Mouse (Mus musculus): ENCODE results near the gene Galnt5. TPM values are rescaled to one million over a fixed set of nuclear protein-coding genes. Genes with fewer than 3 reads are reported as not detected.

The Galnt5 gene
- total RNA-seq (2018; cell fraction: chromatin; rRNA removed): under 1 TPM in 1 of 26 experiments, not detected in 25; 0.19 TPM
- not detected for total RNA-seq (2018; cell fraction: cytosol; rRNA removed)
- not detected for total RNA-seq (2018; cell fraction: nucleus; rRNA removed)
- polyA plus RNA-seq (2018): not detected in 3 replicates

DNA sequence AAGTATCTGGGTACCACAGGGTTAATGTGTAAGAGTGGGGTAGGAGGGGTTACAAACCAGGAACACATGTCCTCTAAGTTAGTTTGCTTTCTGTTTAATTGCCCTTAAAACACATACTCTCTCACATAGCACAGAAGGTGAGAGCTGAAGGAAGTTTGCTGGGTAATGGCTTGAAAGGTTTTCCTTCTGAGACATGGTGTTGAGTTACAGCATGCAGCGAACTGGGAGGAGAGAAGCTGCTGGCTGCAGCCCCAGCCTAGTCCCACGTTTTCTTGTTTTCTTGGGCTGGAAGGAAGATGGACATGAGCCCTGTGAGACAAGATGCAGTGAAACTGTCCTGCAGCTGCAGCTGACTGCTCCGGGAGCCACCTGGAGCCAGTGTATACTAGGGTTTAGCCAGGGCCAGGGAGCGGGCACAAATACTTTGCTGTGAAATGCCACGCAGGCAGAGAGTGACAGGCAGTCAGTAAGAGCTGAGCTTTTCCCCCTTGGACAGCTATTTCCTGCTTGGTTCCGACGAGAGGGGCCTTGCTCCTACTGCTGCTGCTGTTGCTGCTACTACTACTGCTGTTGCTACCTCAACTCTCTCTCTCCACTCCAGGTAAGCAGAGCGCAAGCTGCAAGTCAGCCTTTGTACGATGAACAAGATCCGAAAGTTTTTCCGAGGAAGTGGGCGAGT is at the start of gene Galnt5:
Gene Galnt5 (plus strand): TSS at position 133 of the 679 bp plus-strand sequence.
- Histone ChIP-seq H3K36me3 (ENCODE audit: inconsistent target) (no peaks in the 10 kb centered on the region), H3K79me2 (ENCODE audit: inconsistent target) (no peaks in the 10 kb centered on the region)
- WGBS (ENCODE audit: missing documents): 19% methylated on average over 12 of the region's 12 CpGs

DNA sequence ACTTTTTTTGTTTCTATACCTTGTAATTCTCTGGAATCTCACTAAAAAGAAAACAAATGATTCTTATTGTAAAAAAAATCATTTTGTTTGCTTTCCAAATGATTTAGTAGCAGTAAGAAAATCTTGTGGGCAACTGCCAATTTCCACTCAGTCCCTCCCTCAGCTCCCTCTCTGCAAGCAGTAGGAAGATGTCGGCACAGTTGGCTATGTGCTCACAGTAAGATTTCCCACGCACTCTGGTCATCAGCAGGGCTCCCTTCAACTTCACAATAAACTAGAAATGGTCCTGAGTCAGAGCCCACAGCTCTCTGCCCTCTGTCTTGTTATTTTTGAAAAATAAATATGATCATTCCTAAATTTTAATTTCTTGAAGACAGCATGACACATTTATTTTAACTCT is 46.1 kb upstream of the Galnt5 start:
- H3K4me3 ChIP-seq (ENCODE audit: inconsistent target): no peak overlapping the region
- H3K79me2 ChIP-seq (ENCODE audit: inconsistent target): no peaks in the 10 kb centered on the region
- no peak overlapping the region for H3K27ac ChIP-seq
- H3K36me3 ChIP-seq (ENCODE audit: inconsistent target): no peaks in the 10 kb centered on the region
- 68% methylated on average over 2 of the region's 2 CpGs for WGBS (ENCODE audit: missing documents)

More for the DNA sequence above, at the start of gene Galnt5:
- H3K4me3 ChIP-seq (ENCODE audit: inconsistent target): no peak within 1 kb of the TSS
- H3K27ac ChIP-seq: no peak within 1 kb of the TSS

DNA sequence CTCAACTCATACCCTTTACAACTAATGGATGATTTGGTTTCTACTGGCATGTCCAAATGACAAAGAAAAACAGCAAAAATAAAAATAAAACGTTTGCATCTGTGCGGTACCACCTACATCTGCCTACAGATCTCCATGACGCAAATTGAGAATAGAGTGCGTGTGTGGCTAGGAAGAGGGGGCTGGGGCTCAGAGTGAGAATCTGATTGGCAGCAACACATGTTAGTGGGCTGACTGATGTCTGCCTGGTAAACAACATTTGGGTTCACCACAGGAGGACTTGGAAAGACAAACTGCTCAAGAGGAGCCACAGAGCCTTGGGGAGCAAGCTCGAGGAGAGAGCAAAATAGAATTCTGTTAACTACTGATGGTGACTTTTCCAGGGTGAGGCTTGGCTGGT is 36.9 kb upstream of the Galnt5 start:
- H3K36me3 ChIP-seq (ENCODE audit: inconsistent target): no peaks in the 10 kb centered on the region
- WGBS (ENCODE audit: missing documents): 84% methylated on average over 5 of the region's 5 CpGs
- H3K27ac ChIP-seq: no peak overlapping the region
- no peaks in the 10 kb centered on the region for H3K79me2 ChIP-seq (ENCODE audit: inconsistent target)
- no peak overlapping the region for H3K4me3 ChIP-seq (ENCODE audit: inconsistent target)

DNA sequence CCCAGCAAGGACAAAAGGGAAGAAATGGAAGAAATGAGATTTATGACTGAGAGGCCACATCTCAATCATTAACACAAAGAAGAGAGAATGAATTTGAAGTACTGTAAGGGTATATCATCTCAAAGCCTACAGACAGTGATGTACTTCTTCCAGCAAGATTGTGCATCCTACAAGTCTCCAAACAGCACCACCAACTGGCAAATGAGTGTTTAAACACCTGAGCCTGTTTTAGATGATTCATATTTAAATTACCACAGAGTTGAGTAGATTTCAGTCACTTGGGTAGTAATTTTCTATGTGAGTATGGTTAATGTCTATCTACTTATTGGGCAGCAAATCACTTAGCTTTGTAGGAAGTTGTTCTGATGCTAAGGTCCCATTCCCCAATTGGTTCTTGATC is 15.4 kb upstream of the Galnt5 start:
- no peak overlapping the region for H3K4me3 ChIP-seq (ENCODE audit: inconsistent target)
- no peaks in the 10 kb centered on the region for H3K36me3 ChIP-seq (ENCODE audit: inconsistent target)
- no peak overlapping the region for H3K27ac ChIP-seq
- no peaks in the 10 kb centered on the region for H3K79me2 ChIP-seq (ENCODE audit: inconsistent target)

DNA sequence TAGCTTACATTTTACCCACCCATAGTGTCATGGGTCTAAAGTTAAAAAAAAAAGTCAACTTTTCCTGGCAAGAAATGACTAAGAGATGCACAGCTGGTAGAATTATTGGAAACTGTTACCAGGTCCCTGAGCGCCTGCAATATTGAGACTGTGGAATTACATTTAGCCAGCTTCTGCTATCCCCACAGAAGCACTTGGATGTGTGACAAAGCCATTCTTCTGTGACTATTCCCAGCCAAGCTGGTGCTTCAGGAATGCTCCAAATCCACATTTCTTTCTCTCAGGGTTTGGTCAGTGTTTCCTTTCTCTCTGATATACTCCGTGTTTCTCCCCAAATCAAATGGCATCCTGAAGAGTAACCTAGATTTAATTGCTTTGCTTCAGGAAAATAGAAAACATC is 6.6 kb upstream of the Galnt5 start:
- 92% methylated on average over 2 of the region's 2 CpGs for WGBS (ENCODE audit: missing documents)
- no peak overlapping the region for H3K27ac ChIP-seq
- no peak overlapping the region for H3K4me3 ChIP-seq (ENCODE audit: inconsistent target)
- no peaks in the 10 kb centered on the region for H3K36me3 ChIP-seq (ENCODE audit: inconsistent target)
- H3K79me2 ChIP-seq (ENCODE audit: inconsistent target): no peaks in the 10 kb centered on the region

DNA sequence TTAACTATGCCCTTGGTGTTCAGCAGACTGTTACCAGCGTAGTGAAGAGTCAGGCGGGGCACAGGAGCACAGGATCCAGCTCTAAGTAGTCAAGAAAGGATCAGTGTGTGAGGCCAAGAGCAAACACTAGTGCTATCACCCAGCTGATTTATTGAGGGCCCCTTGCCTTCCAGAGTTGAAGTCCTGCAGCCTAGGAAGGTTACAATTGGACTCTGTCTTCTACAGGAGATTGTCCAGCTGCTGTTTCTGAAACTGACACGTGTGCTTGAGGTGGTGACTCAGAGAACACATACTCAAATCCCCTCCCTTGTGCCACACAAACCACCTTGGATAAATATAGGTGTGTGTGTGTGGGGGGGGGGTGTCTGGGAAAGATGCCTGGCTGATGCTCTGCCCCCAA is 3.8 kb downstream of the Galnt5 start:
- Histone ChIP-seq H3K4me3 (ENCODE audit: inconsistent target) (no peak overlapping the region), H3K79me2 (ENCODE audit: inconsistent target) (no peaks in the 10 kb centered on the region), H3K36me3 (ENCODE audit: inconsistent target) (no peaks in the 10 kb centered on the region), H3K27ac (no peak overlapping the region)
- WGBS (ENCODE audit: missing documents): 67% methylated on average over 3 of the region's 3 CpGs

DNA sequence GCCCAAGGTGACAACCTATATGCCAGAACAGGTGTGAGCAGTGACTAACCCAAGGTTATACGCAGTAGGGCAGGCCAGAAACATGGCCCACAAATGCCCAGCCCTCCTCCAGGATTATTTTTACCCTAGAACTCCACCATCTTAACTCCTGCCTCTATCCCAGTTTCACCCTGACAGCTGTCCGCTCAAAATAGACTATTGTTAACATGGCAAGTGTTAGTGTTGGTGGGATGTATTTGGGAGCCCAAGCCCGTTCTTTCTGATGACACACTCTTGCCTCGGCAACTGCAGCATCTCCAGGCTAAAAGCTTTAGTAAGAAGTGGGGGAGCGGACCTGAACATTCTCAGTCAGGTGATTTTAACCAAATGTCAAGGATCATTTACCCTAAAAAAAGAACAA is 9.4 kb downstream of the Galnt5 start:
- no peak overlapping the region for H3K27ac ChIP-seq
- no peaks in the 10 kb centered on the region for H3K79me2 ChIP-seq (ENCODE audit: inconsistent target)
- no peak overlapping the region for H3K4me3 ChIP-seq (ENCODE audit: inconsistent target)
- no peaks in the 10 kb centered on the region for H3K36me3 ChIP-seq (ENCODE audit: inconsistent target)
- 90% methylated on average over 5 of the region's 5 CpGs for WGBS (ENCODE audit: missing documents)

DNA sequence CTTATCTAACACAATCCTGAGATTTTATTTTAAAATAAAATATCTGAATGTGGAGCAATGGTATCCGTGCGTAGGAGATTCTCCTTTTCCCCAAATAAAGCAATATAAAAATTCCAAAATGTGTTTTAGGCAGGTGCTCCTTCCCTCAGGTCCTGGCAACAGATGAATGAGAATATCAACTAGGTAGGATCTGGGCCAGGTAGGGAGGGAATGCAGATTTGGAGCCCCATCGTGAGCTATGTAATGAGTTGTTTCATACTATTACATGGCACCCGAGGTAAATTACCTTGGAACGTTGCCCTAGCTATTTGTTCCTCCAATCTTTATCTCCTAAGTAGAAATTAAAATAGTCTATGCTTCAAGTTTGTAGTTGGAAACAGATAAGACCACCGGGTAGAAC is 25.9 kb downstream of the Galnt5 start:
- H3K36me3 ChIP-seq (ENCODE audit: inconsistent target): no peaks in the 10 kb centered on the region
- H3K4me3 ChIP-seq (ENCODE audit: inconsistent target): no peak overlapping the region
- no peaks in the 10 kb centered on the region for H3K79me2 ChIP-seq (ENCODE audit: inconsistent target)
- no peak overlapping the region for H3K27ac ChIP-seq
- WGBS (ENCODE audit: missing documents): 98% methylated on average over 5 of the region's 6 CpGs

DNA sequence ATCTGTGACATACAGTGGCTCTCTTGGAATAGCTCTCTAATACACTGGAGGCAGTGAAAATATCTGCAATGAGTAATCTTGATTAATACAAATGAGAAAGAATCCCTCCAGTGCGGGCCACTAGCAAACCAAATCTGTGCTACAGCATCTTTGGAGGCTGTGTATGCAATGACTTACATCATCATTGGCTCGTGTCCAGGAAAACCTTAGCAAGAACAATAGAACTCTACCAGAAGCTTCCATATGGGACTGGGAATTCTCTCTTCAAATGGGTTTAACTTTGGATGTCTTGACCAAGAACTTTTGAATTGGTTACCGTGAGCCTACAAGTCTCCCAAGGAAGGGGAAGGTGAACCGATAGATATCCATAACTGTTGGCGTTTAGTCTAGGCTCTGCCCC is 29.1 kb downstream of the Galnt5 start:
- H3K79me2 ChIP-seq (ENCODE audit: inconsistent target): no peaks in the 10 kb centered on the region
- H3K36me3 ChIP-seq (ENCODE audit: inconsistent target): no peaks in the 10 kb centered on the region
- no peak overlapping the region for H3K4me3 ChIP-seq (ENCODE audit: inconsistent target)
- WGBS (ENCODE audit: missing documents): 97% methylated on average over 4 of the region's 5 CpGs
- no peak overlapping the region for H3K27ac ChIP-seq

DNA sequence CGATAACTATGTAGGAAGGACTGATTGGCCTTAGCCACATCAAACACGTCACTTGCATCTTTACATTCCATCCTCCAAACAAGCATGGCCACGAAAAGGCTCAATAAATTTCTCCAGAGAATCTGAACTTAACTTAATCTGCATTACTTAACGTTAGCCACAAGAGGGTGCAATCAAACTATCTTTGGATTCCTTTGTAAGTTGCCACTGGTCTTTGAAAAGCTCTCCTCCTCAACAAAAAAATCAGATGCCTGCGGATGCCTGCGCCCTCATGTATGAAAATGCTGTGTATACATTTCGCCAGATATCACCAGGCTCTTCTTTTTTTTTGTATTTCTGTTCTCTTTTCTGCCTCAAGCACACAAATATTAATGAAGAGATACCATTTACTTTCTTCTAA is 31.7 kb downstream of the Galnt5 start:
- H3K79me2 ChIP-seq (ENCODE audit: inconsistent target): no peaks in the 10 kb centered on the region
- no peak overlapping the region for H3K4me3 ChIP-seq (ENCODE audit: inconsistent target)
- no peak overlapping the region for H3K27ac ChIP-seq
- 23% methylated on average over 7 of the region's 7 CpGs for WGBS (ENCODE audit: missing documents)
- H3K36me3 ChIP-seq (ENCODE audit: inconsistent target): no peaks in the 10 kb centered on the region

DNA sequence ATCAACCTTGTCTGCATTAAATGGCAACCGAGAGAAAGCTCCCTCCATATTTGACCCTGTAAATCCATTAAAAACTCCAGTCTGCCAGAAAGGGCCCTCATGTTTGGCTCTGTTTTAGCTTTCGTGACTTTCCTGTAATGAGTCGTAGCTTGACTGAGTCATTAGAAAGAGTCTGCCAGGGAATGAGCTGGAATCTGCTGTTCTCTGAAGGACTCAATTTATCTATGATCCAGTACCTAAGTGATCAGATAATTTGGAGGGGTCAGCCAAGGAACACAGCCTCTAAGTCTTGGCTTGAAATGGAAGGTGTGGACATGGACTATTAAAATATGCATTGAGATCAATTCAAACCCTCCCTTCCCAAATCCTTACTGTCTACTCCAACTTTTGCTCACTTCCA is 33.7 kb downstream of the Galnt5 start:
- no peak overlapping the region for H3K4me3 ChIP-seq (ENCODE audit: inconsistent target)
- H3K27ac ChIP-seq: no peak overlapping the region
- no peaks in the 10 kb centered on the region for H3K79me2 ChIP-seq (ENCODE audit: inconsistent target)
- no peaks in the 10 kb centered on the region for H3K36me3 ChIP-seq (ENCODE audit: inconsistent target)
- WGBS (ENCODE audit: missing documents): 91% methylated on average over 3 of the region's 3 CpGs

DNA sequence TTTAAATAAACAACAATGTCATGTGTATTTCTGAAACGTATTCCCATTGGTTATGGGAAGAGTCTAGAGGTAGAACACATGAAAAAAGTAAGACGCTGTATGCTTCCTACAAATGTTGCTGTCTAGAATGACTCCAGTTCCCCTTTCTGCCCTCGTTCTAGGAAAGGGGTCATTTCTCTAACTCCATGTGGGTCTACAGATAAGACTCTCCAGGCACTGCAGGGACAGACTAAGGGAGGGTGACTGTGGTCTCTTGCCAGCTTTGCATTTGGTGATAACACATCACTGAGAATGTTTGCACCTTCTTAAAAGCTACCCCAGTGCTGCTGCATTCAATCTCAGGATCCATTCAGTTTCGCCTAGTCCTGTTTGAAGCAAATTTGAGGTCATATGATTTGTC is 38.0 kb downstream of the Galnt5 start:
- 8% methylated on average over 4 of the region's 4 CpGs for WGBS (ENCODE audit: missing documents)
- H3K36me3 ChIP-seq (ENCODE audit: inconsistent target): no peaks in the 10 kb centered on the region
- H3K27ac ChIP-seq: no peak overlapping the region
- no peak overlapping the region for H3K4me3 ChIP-seq (ENCODE audit: inconsistent target)
- H3K79me2 ChIP-seq (ENCODE audit: inconsistent target): no peaks in the 10 kb centered on the region

DNA sequence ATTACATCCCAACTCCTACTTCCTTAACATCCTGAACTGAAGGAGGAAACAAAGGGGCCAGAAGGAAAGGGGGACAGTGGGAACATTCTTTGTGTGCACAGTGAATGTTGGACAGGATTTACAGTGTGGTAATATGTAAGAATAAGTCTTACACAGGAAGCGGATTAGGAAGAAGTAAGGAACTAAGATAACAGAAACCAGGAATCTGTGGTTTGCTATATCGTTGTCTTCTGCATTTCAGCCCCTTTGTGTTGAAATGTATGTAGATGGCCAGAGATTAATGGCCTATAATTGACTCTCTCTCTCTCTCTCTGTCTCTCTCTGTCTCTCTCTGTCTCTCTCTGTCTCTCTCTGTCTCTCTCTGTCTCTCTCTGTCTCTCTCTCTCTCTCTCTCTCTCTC is 39.2 kb downstream of the Galnt5 start:
- H3K4me3 ChIP-seq (ENCODE audit: inconsistent target): no peak overlapping the region
- 19% methylated on average over 2 of the region's 2 CpGs for WGBS (ENCODE audit: missing documents)
- H3K27ac ChIP-seq: no peak overlapping the region
- H3K79me2 ChIP-seq (ENCODE audit: inconsistent target): no peaks in the 10 kb centered on the region
- no peaks in the 10 kb centered on the region for H3K36me3 ChIP-seq (ENCODE audit: inconsistent target)

DNA sequence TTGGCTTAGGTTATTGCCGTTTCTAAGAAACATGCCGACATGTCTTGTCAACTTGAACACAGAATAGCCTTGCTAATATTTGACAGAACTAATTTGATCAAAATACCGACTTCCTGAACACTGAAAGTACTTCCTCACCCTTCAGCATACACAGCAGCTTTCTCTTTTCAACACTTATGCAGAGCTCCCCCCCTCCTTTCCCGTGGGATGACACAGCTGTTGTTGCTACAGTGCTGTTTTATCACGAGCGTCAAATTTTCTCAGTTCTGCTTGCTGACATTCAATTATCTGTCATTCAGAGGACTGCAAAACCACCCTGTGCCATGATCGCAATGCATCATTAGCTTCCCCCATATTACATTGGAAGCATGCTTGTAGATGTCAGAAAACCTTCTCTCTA is 44.2 kb downstream of the Galnt5 start:
- Histone ChIP-seq H3K4me3 (ENCODE audit: inconsistent target) (no peak overlapping the region), H3K36me3 (ENCODE audit: inconsistent target) (no peaks in the 10 kb centered on the region), H3K27ac (no peak overlapping the region), H3K79me2 (ENCODE audit: inconsistent target) (no peaks in the 10 kb centered on the region)
- WGBS (ENCODE audit: missing documents): 15% methylated on average over 7 of the region's 7 CpGs

DNA sequence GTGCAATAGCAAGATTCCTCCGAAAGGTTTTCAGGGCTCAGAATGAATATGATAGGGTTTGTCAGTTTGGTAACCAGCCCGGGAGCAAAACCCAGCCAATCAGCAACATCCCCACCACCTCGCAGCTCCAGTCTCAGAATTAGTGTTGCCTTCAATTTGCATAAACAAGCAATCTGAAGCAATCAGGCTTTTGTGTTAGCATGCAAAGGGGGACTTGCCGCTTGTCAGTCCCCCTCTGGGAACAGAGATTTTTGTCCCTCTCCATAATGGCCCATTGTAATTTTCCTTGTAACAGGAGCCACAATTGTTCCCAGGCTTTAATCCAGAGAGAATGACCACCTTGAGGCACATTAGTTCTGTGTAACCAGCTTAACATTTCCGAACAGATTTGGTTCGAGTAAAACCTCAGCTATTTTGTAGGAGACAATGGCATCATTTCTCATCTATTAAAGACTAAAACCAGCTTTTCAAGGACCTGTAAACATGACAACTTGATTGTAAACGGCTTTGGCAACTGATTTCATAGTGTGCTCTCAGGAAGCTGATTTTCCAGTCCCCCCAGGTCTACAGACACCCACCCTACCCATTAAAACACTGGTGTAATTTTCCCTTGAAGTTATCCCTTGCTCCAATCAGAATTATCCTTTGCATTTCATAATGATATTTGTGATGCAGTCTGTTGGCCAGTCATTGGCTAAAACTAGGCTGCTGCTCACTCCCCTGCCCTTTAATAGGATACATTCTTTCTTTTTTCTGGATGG is 55.3 kb downstream of the Galnt5 start, which contains the start of gene Ermn:
Gene Ermn (minus strand): TSS at position 44 of the 761 bp plus-strand sequence.
- no peaks in the 10 kb centered on the region for H3K36me3 ChIP-seq (ENCODE audit: inconsistent target)
- H3K79me2 ChIP-seq (ENCODE audit: inconsistent target): no peaks in the 10 kb centered on the region
- no peak within 1 kb of the TSS for H3K4me3 ChIP-seq (ENCODE audit: inconsistent target)
- 87% methylated on average over 7 of the region's 7 CpGs for WGBS (ENCODE audit: missing documents)
- no peak within 1 kb of the TSS for H3K27ac ChIP-seq

All from macrophage (primary cell).